Mouse (Mus musculus) liver, postnatal 0 days (tissue): ENCODE results near the gene Ndufaf3. TPM values are rescaled to one million over a fixed set of nuclear protein-coding genes. Genes with fewer than 3 reads are reported as not detected.
A peak's percentile ranks its signal among the peaks of the same experiment; 100 is the strongest.

Experiments used
- ATAC-seq: fragments of 200-750 bp; cut with Nextera tagmentation; 2 replicates; pipeline ENCODE4 v1.8.0; 2017; ENCODE audit warnings: mild to moderate bottlenecking, moderate library complexity
- DNase-seq: peaks from one replicate; pipeline ENCODE4 v3.0.0-alpha.2; 2016
- H3K27ac ChIP-seq: fragments of 300-500 bp; sonication (generic); 2 replicates; pipeline ENCODE4 v1.5.1; 2014; ENCODE audit warnings: antibody characterized with exemption, moderate library complexity, mild to moderate bottlenecking, low read depth
- H3K27me3 ChIP-seq: fragments of 300-500 bp; sonication (generic); 2 replicates; pipeline ENCODE4 v1.6.1; 2014; ENCODE audit warnings: low read length, control low read depth, mixed read lengths; ENCODE audit not compliant: insufficient read depth
- H3K36me3 ChIP-seq: fragments of 300-500 bp; sonication (generic); replicated peaks from 2 replicates; pipeline ENCODE4 v1.6.1; 2014; ENCODE audit warnings: mild to moderate bottlenecking, control low read depth, low read length, moderate library complexity, mixed read lengths; ENCODE audit not compliant: insufficient read depth
- H3K4me1 ChIP-seq: fragments of 300-500 bp; sonication (generic); 2 replicates; pipeline ENCODE4 v1.6.1; 2014; ENCODE audit warnings: antibody characterized with exemption, mild to moderate bottlenecking, control low read depth; ENCODE audit not compliant: insufficient read depth
- H3K4me2 ChIP-seq: fragments of 300-500 bp; sonication (generic); 2 replicates; pipeline ENCODE4 v1.6.1; 2014; ENCODE audit warnings: low read depth, mild to moderate bottlenecking, low read length, moderate library complexity, mixed read lengths
- H3K4me3 ChIP-seq: fragments of 300-500 bp; sonication (generic); 2 replicates; pipeline ENCODE4 v1.5.1; 2014; ENCODE audit warnings: low read depth, low read length
- H3K9ac ChIP-seq: fragments of 300-500 bp; sonication (generic); replicated peaks from 2 replicates; pipeline ENCODE4 v1.6.1; 2014; ENCODE audit warnings: mild to moderate bottlenecking, moderate library complexity
- H3K9me3 ChIP-seq: fragments of 300-500 bp; sonication (generic); 2 replicates; pipeline ENCODE4 v1.6.1; 2016; ENCODE audit warnings: mild to moderate bottlenecking, control low read depth, low read length, mixed read lengths
- CTCF ChIP-seq: sonication (generic); IDR thresholded peaks from 2 replicates; pipeline ENCODE4 v1.5.1; 2016; ENCODE audit warnings: antibody characterized with exemption, low read depth
- EP300 ChIP-seq: IDR thresholded peaks from 2 replicates; pipeline ENCODE4 v1.6.1; 2016; ENCODE audit warnings: antibody characterized with exemption, low read depth, mild to moderate bottlenecking
- WGBS: fragments of 180-500 bp; shearing (Covaris S2); extraction: QIAGEN DNeasy Blood & Tissue Kit; methylation state at CpG from one replicate; pipeline ENCODE4 v1.1.7; 2014; ENCODE audit not compliant: insufficient replicate concordance; 5-methylcytosine and 5-hydroxymethylcytosine counted together
- microRNA counts: library from miRNA; unstranded; fragments of <30 nt; microRNA quantifications from one replicate; lab custom pipeline; 2015
- microRNA-seq: library from miRNA; unstranded; fragments of <30 nt; microRNA quantifications from one replicate; pipeline ENCODE4, GENCODE M21; 2016
- polyA plus RNA-seq: library from polyadenylated mRNA; unstranded; fragments of >200 nt; fragmentation: Nextera tagmentation; extraction: Ambion mirVana; gene quantifications from 2 replicates; pipeline ENCODE4 v1.2.1, GENCODE M21; 2015

Ndufaf3 gene
- polyA plus RNA-seq, 1 experiment from 2014 or later: 26.5 TPM

- Histone ChIP-seq H3K36me3 (peaks cover 25% of the 10 kb centered on the region), H3K9me3 (no peaks in the 10 kb centered on the region), H3K4me2 (no peak overlapping the region), H3K27me3 (no peaks in the 10 kb centered on the region), H3K9ac (no peak overlapping the region), H3K4me3 (no peak overlapping the region), H3K27ac (no peak overlapping the region), H3K4me1 (peaks cover 14% of the 10 kb centered on the region; the same call in 1 of the 2 replicates)
- WGBS: 96% methylated on average over 4 of the region's 4 CpGs
- TF ChIP-seq CTCF (no peak), EP300 (no peak)
- DNase-seq: no peak
- ATAC-seq: no peak
Measured at GRCm38 (mm10) chr9:108523341-108523740, 43.9 kb downstream of the Ndufaf3 start.

DNA sequence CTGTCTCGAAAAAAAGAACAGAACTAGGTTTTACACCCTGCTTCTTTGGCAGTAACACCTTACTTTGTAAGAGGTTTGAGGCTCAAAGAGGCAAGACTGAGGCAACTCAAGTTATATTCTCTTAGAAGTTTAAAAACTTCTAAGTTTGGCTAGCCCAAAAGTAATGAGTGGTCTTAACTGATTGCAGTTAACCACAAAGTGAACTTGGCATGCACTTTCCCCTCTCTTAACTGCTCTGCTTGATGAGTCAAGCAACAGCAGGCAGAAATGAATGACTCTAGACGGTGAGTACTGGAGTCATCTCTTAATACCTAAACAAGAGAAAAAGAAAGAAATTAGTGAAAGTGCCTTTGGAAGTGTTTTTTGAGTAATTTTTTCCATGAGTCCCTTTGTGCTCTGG lies 45.6 kb downstream of the Ndufaf3 start:
- no peaks in the 10 kb centered on the region for H3K27me3 ChIP-seq
- H3K4me3 ChIP-seq: no peak overlapping the region
- peaks cover 19% of the 10 kb centered on the region for H3K36me3 ChIP-seq
- H3K27ac ChIP-seq: no peak overlapping the region
- DNase-seq (no peak), ATAC-seq (no peak)
- no peaks in the 10 kb centered on the region for H3K9me3 ChIP-seq
- H3K9ac ChIP-seq: no peak overlapping the region
- H3K4me1 ChIP-seq: peaks cover 14% of the 10 kb centered on the region; the same call in 1 of the 2 replicates
- TF ChIP-seq CTCF (no peak), EP300 (no peak)
- H3K4me2 ChIP-seq: no peak overlapping the region
- 71% methylated on average over 2 of the region's 2 CpGs for WGBS

DNA sequence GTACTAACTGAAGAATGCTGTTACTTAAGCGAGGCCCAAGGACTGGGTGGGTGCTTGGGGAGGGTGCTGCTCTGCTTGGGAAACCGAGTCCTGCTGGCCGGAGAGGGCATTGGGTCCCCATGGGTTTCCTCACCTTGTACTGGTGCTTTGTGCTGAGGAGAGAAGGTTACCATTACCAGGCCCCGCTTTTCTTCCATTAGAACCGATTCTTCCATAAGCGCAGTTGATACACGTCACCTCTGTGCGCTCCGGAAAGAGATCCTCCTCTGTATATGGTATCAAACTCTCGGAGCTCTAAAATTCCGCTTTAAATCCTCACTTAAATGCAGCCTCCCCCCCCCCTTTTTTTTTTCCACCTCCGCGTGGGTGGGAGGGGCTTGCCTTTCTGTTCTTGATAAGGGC lies 49.3 kb downstream of the Ndufaf3 start:
- peak overlapping the region; percentile 100 for H3K27ac ChIP-seq
- H3K4me3 ChIP-seq: peak overlapping the region; percentile 99
- no peaks in the 10 kb centered on the region for H3K9me3 ChIP-seq
- no peaks in the 10 kb centered on the region for H3K27me3 ChIP-seq
- WGBS: under 1% methylated on average over 13 of the region's 13 CpGs
- peak overlapping the region; percentile 84 for H3K4me2 ChIP-seq
- peak overlapping the region; percentile 97 for H3K9ac ChIP-seq
- peaks cover 17% of the 10 kb centered on the region for H3K4me1 ChIP-seq
- H3K36me3 ChIP-seq: peaks cover 42% of the 10 kb centered on the region
- ATAC-seq: peak; percentile 17
- TF ChIP-seq CTCF (0 out of 2 replicates have a peak, but pooled peaks have one; percentile 6), EP300 (no peak)
- DNase-seq: no peak

- Histone ChIP-seq H3K4me1 (peaks cover 17% of the 10 kb centered on the region), H3K9me3 (no peaks in the 10 kb centered on the region), H3K4me3 (peak overlapping the region; percentile 99), H3K9ac (peak overlapping the region; percentile 97), H3K4me2 (peak overlapping the region; percentile 84), H3K36me3 (peaks cover 47% of the 10 kb centered on the region), H3K27me3 (no peaks in the 10 kb centered on the region), H3K27ac (peak overlapping the region; percentile 100)
- no peak for TF ChIP-seq EP300
- WGBS: 1% methylated on average over 72 of the region's 95 CpGs
- peak; percentile 88 for DNase-seq
- ATAC-seq: peak; percentile 82
Measured at GRCm38 (mm10) chr9:108517253-108517930, 49.8 kb downstream of the Ndufaf3 start.

DNA sequence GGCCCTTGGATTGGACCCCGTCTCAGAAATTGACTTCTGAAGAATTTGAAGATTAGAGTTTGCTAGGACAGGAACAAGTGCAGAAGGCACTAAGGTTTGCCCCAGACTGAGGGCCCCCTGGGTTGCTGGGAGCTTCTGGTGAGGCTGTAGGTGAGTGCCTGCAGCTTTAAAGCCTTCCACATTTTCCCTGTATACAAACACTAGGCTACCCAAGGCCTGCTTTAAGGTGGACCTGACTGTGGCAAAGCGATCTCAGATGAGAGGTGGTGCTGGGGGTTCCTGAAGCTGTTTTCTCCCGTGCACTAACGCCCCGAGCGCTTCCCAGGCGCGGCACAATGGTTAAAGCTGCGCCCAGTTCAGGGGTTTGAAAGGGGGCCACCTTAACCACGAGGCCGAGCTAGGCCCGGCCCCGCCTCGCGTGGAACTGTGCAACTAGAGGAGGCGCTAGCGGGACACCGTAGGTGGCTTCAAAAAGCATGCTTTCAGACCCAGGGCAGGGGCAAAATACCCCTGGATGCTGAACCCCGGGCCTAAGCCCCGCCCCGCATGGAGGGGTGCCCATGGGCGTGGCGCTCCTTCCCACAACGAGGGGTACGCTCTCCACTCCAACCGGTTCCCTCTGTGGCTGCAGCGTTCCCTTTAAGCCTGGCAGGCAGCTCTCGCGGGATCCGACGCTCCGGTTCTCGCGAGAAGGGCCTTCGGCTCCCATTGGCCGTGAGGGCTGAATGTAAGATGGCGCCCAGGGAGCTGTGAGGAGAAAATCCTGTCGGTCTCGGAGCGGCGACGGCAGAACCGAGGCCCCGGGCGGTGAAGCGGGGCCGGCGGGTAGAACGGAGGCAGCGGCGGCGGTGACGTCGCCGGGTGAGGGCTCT lies 50.6 kb downstream of the Ndufaf3 start, which contains the start of gene Qrich1:
Qrich1 (plus strand) TSS at position 427 of the 872 bp plus-strand sequence.
- peak within 1 kb of the TSS; percentile 84 for H3K4me2 ChIP-seq
- DNase-seq: peak; percentile 95
- H3K27me3 ChIP-seq: no peaks in the 10 kb centered on the region
- H3K36me3 ChIP-seq: peaks cover 51% of the 10 kb centered on the region
- H3K4me3 ChIP-seq: peak within 1 kb of the TSS; percentile 99
- ATAC-seq: peak; percentile 91
- peak within 1 kb of the TSS; percentile 97 for H3K9ac ChIP-seq
- H3K4me1 ChIP-seq: peaks cover 17% of the 10 kb centered on the region
- 2% methylated on average over 55 of the region's 55 CpGs for WGBS
- peak within 1 kb of the TSS; percentile 100 for H3K27ac ChIP-seq
- H3K9me3 ChIP-seq: no peaks in the 10 kb centered on the region
- peak; percentile 13; the same call in 1 of the 2 replicates for TF ChIP-seq CTCF
- TF ChIP-seq EP300: peak; percentile 91

MicroRNA genes within 50 kb of the gene (microRNA counts, 519-probe panel; counts per million panel counts)
- microRNA mmu-miR-191 (lab: Ali Mortazavi, UCI) (5,397 counts per million, percentile 62 among the panel's probes with 10 or more counts), microRNA mmu-miR-425 (lab: Ali Mortazavi, UCI) (3,921 counts per million, percentile 44 among the panel's probes with 10 or more counts)

Small RNA genes within 50 kb of the gene (microRNA-seq; reads per million reads assigned to microRNA genes)
- gene Gm24083 (not detected), gene Mir191 (not detected), gene Mir425 (4,127 reads per million, percentile 86 among the genes with 10 or more reads in this experiment)

Other genes with a start within 250 kb of the Ndufaf3 start
- 3,657 and 3,917 TPM in 2 replicates for gene Gpx1, start 228.5 kb downstream of the Ndufaf3 start, polyA plus RNA-seq
- 35.9 and 38.2 TPM in 2 replicates for gene Usp4, start 219.6 kb downstream of the Ndufaf3 start, polyA plus RNA-seq
- 0.14 and 0.22 TPM in 2 replicates for gene 1700102P08Rik, start 174.6 kb downstream of the Ndufaf3 start, polyA plus RNA-seq
- 0.08 TPM in 1 of 2 replicates, not detected in the other for gene Ccdc36, start 138.9 kb downstream of the Ndufaf3 start, polyA plus RNA-seq
- gene BC048562, start 131.0 kb downstream of the Ndufaf3 start, polyA plus RNA-seq: not detected in 2 replicates
- gene Ccdc71, start 106.9 kb downstream of the Ndufaf3 start, polyA plus RNA-seq: 16.1 and 19.3 TPM in 2 replicates
- 8.5 and 9.1 TPM in 2 replicates for gene Klhdc8b, start 105.9 kb downstream of the Ndufaf3 start, polyA plus RNA-seq
- gene Lamb2, start 87.7 kb downstream of the Ndufaf3 start, polyA plus RNA-seq: 2.7 and 3.9 TPM in 2 replicates
- 13.8 and 17.0 TPM in 2 replicates for gene Usp19, start 76.8 kb downstream of the Ndufaf3 start, polyA plus RNA-seq
- 33.0 and 33.3 TPM in 2 replicates for gene Qars, start 59.7 kb downstream of the Ndufaf3 start, polyA plus RNA-seq
- 26.2 and 27.1 TPM in 2 replicates for gene Qrich1, start 50.6 kb downstream of the Ndufaf3 start, polyA plus RNA-seq
- gene Impdh2, start 7.1 kb downstream of the Ndufaf3 start, polyA plus RNA-seq: 45.6 and 49.5 TPM in 2 replicates
- 18.8 and 20.2 TPM in 2 replicates for gene Dalrd3, start 2.5 kb upstream of the Ndufaf3 start, polyA plus RNA-seq
- gene Wdr6, start 11.3 kb upstream of the Ndufaf3 start, polyA plus RNA-seq: 4.5 and 5.7 TPM in 2 replicates
- 0.40 and 0.41 TPM in 2 replicates for gene P4htm, start 30.2 kb upstream of the Ndufaf3 start, polyA plus RNA-seq
- 16.3 and 19.8 TPM in 2 replicates for gene Arih2, start 82.0 kb upstream of the Ndufaf3 start, polyA plus RNA-seq
- 104 and 114 TPM in 2 replicates for gene Slc25a20, start 94.7 kb upstream of the Ndufaf3 start, polyA plus RNA-seq
- gene Prkar2a, start 121.9 kb upstream of the Ndufaf3 start, polyA plus RNA-seq: 8.2 and 9.7 TPM in 2 replicates
- 12.4 and 18.6 TPM in 2 replicates for gene Ip6k2, start 216.4 kb upstream of the Ndufaf3 start, polyA plus RNA-seq
- 4.5 TPM in 2 replicates for gene Nckipsd, start 240.9 kb upstream of the Ndufaf3 start, polyA plus RNA-seq